Mouse (Mus musculus): ENCODE data around the gene Hbb-bs.
"Not testable (repeated sequence)": the region's sequence is repeated elsewhere in the genome, so short reads cannot be mapped to it uniquely, and the experiment has no call there.

The Hbb-bs gene

GRCm38 (mm10) chr7:103827808-103828207, at the start of gene Hbb-bs:
Gene Hbb-bs, minus strand, starts transcription at chr7:103828096.
- DNase-seq (ENCODE audit: low spot score in 2 of 2): no peak

GRCm38 (mm10) chr7:103877093-103877492, 49.2 kb upstream of the Hbb-bs start:
- DNase-seq (ENCODE audit: low spot score in 2 of 2): no peak

- DNase-seq (ENCODE audit: low spot score in 2 of 2): no peak
Observed at GRCm38 (mm10) chr7:103874451-103874850, 46.6 kb upstream of the Hbb-bs start.

- DNase-seq (ENCODE audit: low spot score in 2 of 2): no peak
Observed at GRCm38 (mm10) chr7:103873064-103873463, 45.2 kb upstream of the Hbb-bs start.

- no peak for DNase-seq (ENCODE audit: low spot score in 2 of 2)
Observed at GRCm38 (mm10) chr7:103870667-103871066, 42.8 kb upstream of the Hbb-bs start.

- no peak for DNase-seq (ENCODE audit: low spot score in 2 of 2)
Observed at GRCm38 (mm10) chr7:103865716-103866115, 37.8 kb upstream of the Hbb-bs start.

GRCm38 (mm10) chr7:103861531-103861930, 33.6 kb upstream of the Hbb-bs start:
- DNase-seq (ENCODE audit: low spot score in 2 of 2): no peak

GRCm38 (mm10) chr7:103860855-103861254, 33.0 kb upstream of the Hbb-bs start:
- no peak for DNase-seq (ENCODE audit: low spot score in 2 of 2)

- no peak for DNase-seq (ENCODE audit: low spot score in 2 of 2)
Observed at GRCm38 (mm10) chr7:103859076-103859475, 31.2 kb upstream of the Hbb-bs start.

- no peak for DNase-seq (ENCODE audit: low spot score in 2 of 2)
Observed at GRCm38 (mm10) chr7:103854669-103855068, 26.8 kb upstream of the Hbb-bs start.

- DNase-seq (ENCODE audit: low spot score in 2 of 2): no peak
Observed at GRCm38 (mm10) chr7:103853090-103853489, 25.2 kb upstream of the Hbb-bs start, which contains the start of gene Hbb-y. Gene Hbb-y, minus strand, starts transcription at chr7:103853216.

GRCm38 (mm10) chr7:103844525-103845325, 16.8 kb upstream of the Hbb-bs start:
- no peak for DNase-seq (ENCODE audit: low spot score in 2 of 2)

GRCm38 (mm10) chr7:103843034-103843433, 15.1 kb upstream of the Hbb-bs start, which contains the start of gene Hbb-bh1:
Gene Hbb-bh1, minus strand, starts transcription at chr7:103843164.
- no peak for DNase-seq (ENCODE audit: low spot score in 2 of 2)

GRCm38 (mm10) chr7:103840268-103840667, 12.4 kb upstream of the Hbb-bs start, which contains the start of gene Hbb-bh2:
Gene Hbb-bh2, minus strand, starts transcription at chr7:103840520.
- DNase-seq (ENCODE audit: low spot score in 2 of 2): no peak

- DNase-seq (ENCODE audit: low spot score in 2 of 2): not testable (repeated sequence)
Observed at GRCm38 (mm10) chr7:103827139-103827538, 757 bp downstream of the Hbb-bs start.

- DNase-seq (ENCODE audit: low spot score in 2 of 2): no peak
Observed at GRCm38 (mm10) chr7:103826255-103826887, 1.5 kb downstream of the Hbb-bs start.

GRCm38 (mm10) chr7:103825536-103826254, 2.2 kb downstream of the Hbb-bs start:
- DNase-seq (ENCODE audit: low spot score in 2 of 2): no peak

GRCm38 (mm10) chr7:103824597-103824996, 3.3 kb downstream of the Hbb-bs start:
- no peak for DNase-seq (ENCODE audit: low spot score in 2 of 2)

- DNase-seq (ENCODE audit: low spot score in 2 of 2): not testable (repeated sequence)
Observed at GRCm38 (mm10) chr7:103815085-103815484, 12.8 kb downstream of the Hbb-bs start.

GRCm38 (mm10) chr7:103813766-103814165, 14.1 kb downstream of the Hbb-bs start, which contains the start of gene Hbb-bt:
Gene Hbb-bt, minus strand, starts transcription at chr7:103813996.
- no peak for DNase-seq (ENCODE audit: low spot score in 2 of 2)

- not testable (repeated sequence) for DNase-seq (ENCODE audit: low spot score in 2 of 2)
Observed at GRCm38 (mm10) chr7:103813152-103813551, 14.7 kb downstream of the Hbb-bs start.

GRCm38 (mm10) chr7:103812174-103812573, 15.7 kb downstream of the Hbb-bs start:
- DNase-seq (ENCODE audit: low spot score in 2 of 2): no peak

Measured in cerebellum, postnatal 4 days (tissue).